Mouse (Mus musculus) stomach, embryonic 15.5 days (tissue): ENCODE results near the gene Mcu. TPM values are rescaled to one million over a fixed set of nuclear protein-coding genes. Genes with fewer than 3 reads are reported as not detected.
A peak's percentile ranks its signal among the peaks of the same experiment; 100 is the strongest.

ENCODE experiments used
- ATAC-seq: fragments of 200-750 bp; cut with Nextera tagmentation; 2 replicates; pipeline ENCODE4 v1.8.0; 2017; ENCODE audit warnings: low read depth, moderate number of reproducible peaks, moderate TSS enrichment; ENCODE audit not compliant: insufficient read depth, low FRiP score
- H3K27ac ChIP-seq: fragments of 300-500 bp; sonication (generic); 2 replicates; pipeline ENCODE4 v1.5.1; 2015; ENCODE audit warnings: mild to moderate bottlenecking, inconsistent platforms
- H3K27me3 ChIP-seq: fragments of 300-500 bp; sonication (generic); replicated peaks from 2 replicates; pipeline ENCODE4 v1.6.1; 2015; ENCODE audit warnings: inconsistent platforms
- H3K36me3 ChIP-seq: fragments of 300-500 bp; sonication (generic); 2 replicates; pipeline ENCODE4 v1.6.1; 2015; ENCODE audit warnings: inconsistent platforms
- H3K4me1 ChIP-seq: fragments of 300-500 bp; sonication (generic); 2 replicates; pipeline ENCODE4 v1.6.1; 2015; ENCODE audit warnings: inconsistent platforms
- H3K4me2 ChIP-seq: fragments of 300-500 bp; sonication (generic); 2 replicates; pipeline ENCODE4 v1.6.1; 2015; ENCODE audit warnings: mild to moderate bottlenecking, inconsistent platforms
- H3K4me3 ChIP-seq: fragments of 300-500 bp; sonication (generic); replicated peaks from 2 replicates; pipeline ENCODE4 v1.5.1; 2015; ENCODE audit warnings: inconsistent platforms
- H3K9ac ChIP-seq: fragments of 300-500 bp; sonication (generic); 2 replicates; pipeline ENCODE4 v1.6.1; 2015; ENCODE audit warnings: inconsistent platforms
- H3K9me3 ChIP-seq: fragments of 300-500 bp; sonication (generic); 2 replicates; pipeline ENCODE4 v1.6.1; 2016; ENCODE audit warnings: inconsistent platforms
- WGBS: fragments of 180-500 bp; shearing (Covaris S2); methylation state at CpG from one replicate; pipeline ENCODE4 v1.1.7; 2015; 5-methylcytosine and 5-hydroxymethylcytosine counted together
- polyA plus RNA-seq: library from polyadenylated mRNA; unstranded; fragments of >200 nt; fragmentation: Nextera tagmentation; extraction: Ambion mirVana; gene quantifications from 2 replicates; pipeline ENCODE4 v1.2.1, GENCODE M21; 2015

Gene Mcu
- polyA plus RNA-seq, 1 experiment from 2014 or later = 55.8 TPM

- Histone ChIP-seq H3K9ac (no peak overlapping the region), H3K4me3 (no peak overlapping the region), H3K4me1 (peaks cover 5% of the 10 kb centered on the region; the same call in 1 of the 2 replicates), H3K9me3 (no peaks in the 10 kb centered on the region), H3K4me2 (no peak overlapping the region), H3K27me3 (no peaks in the 10 kb centered on the region), H3K27ac (no peak overlapping the region), H3K36me3 (no peaks in the 10 kb centered on the region)
- 59% methylated on average over 11 of the region's 11 CpGs for WGBS
- no peak for ATAC-seq
These were observed 11.5 kb downstream of the Mcu start for GRCm38 (mm10) chr10:59604879-59605464.

GRCm38 (mm10) chr10:59603843-59604242 lies 12.6 kb downstream of the Mcu start:
- ATAC-seq = no peak; the same call in 1 of the 2 replicates
- Histone ChIP-seq H3K4me2 (no peak overlapping the region), H3K27me3 (no peaks in the 10 kb centered on the region), H3K36me3 (no peaks in the 10 kb centered on the region), H3K9me3 (no peaks in the 10 kb centered on the region), H3K27ac (no peak overlapping the region), H3K4me3 (no peak overlapping the region), H3K4me1 (peaks cover 5% of the 10 kb centered on the region; the same call in 1 of the 2 replicates), H3K9ac (no peak overlapping the region)
- 62% methylated on average over 5 of the region's 5 CpGs for WGBS

- no peak overlapping the region for H3K9ac ChIP-seq
- no peak for ATAC-seq
- no peak overlapping the region for H3K4me3 ChIP-seq
- H3K4me2 ChIP-seq = 0 out of 2 replicates have a peak overlapping the region, but pooled peaks have one; percentile 0
- no peaks in the 10 kb centered on the region for H3K27me3 ChIP-seq
- no peaks in the 10 kb centered on the region for H3K9me3 ChIP-seq
- H3K4me1 ChIP-seq = peaks cover 5% of the 10 kb centered on the region; the same call in 1 of the 2 replicates
- no peaks in the 10 kb centered on the region for H3K36me3 ChIP-seq
- H3K27ac ChIP-seq = no peak overlapping the region
- WGBS = 52% methylated on average over 14 of the region's 14 CpGs
These were observed 13.6 kb downstream of the Mcu start for GRCm38 (mm10) chr10:59602891-59603290.

GRCm38 (mm10) chr10:59602043-59602442 lies 14.4 kb downstream of the Mcu start:
- no peaks in the 10 kb centered on the region for H3K27me3 ChIP-seq
- H3K27ac ChIP-seq = no peak overlapping the region
- H3K36me3 ChIP-seq = no peaks in the 10 kb centered on the region
- ATAC-seq = no peak
- H3K4me1 ChIP-seq = peaks cover 5% of the 10 kb centered on the region; the same call in 1 of the 2 replicates
- H3K9ac ChIP-seq = no peak overlapping the region
- H3K4me3 ChIP-seq = no peak overlapping the region
- no peaks in the 10 kb centered on the region for H3K9me3 ChIP-seq
- 58% methylated on average over 8 of the region's 8 CpGs for WGBS
- H3K4me2 ChIP-seq = no peak overlapping the region

- no peaks in the 10 kb centered on the region for H3K36me3 ChIP-seq
- H3K4me3 ChIP-seq = no peak overlapping the region
- no peak for ATAC-seq
- no peaks in the 10 kb centered on the region for H3K9me3 ChIP-seq
- no peak overlapping the region for H3K27ac ChIP-seq
- no peak overlapping the region for H3K4me2 ChIP-seq
- no peak overlapping the region for H3K9ac ChIP-seq
- peaks cover 5% of the 10 kb centered on the region; the same call in 1 of the 2 replicates for H3K4me1 ChIP-seq
- 70% methylated on average over 8 of the region's 8 CpGs for WGBS
- no peaks in the 10 kb centered on the region for H3K27me3 ChIP-seq
These were observed 16.0 kb downstream of the Mcu start for GRCm38 (mm10) chr10:59600516-59600915.

GRCm38 (mm10) chr10:59593826-59594570 lies 22.5 kb downstream of the Mcu start:
- Histone ChIP-seq H3K4me1 (no peaks in the 10 kb centered on the region), H3K4me2 (no peak overlapping the region), H3K27me3 (no peaks in the 10 kb centered on the region), H3K4me3 (no peak overlapping the region), H3K36me3 (no peaks in the 10 kb centered on the region), H3K27ac (no peak overlapping the region), H3K9me3 (no peaks in the 10 kb centered on the region), H3K9ac (no peak overlapping the region)
- 78% methylated on average over 13 of the region's 13 CpGs for WGBS
- no peak for ATAC-seq

GRCm38 (mm10) chr10:59590606-59591005 lies 25.9 kb downstream of the Mcu start:
- Histone ChIP-seq H3K4me2 (no peak overlapping the region), H3K27ac (no peak overlapping the region), H3K9ac (no peak overlapping the region), H3K9me3 (no peaks in the 10 kb centered on the region), H3K27me3 (no peaks in the 10 kb centered on the region), H3K4me3 (no peak overlapping the region), H3K4me1 (no peaks in the 10 kb centered on the region), H3K36me3 (no peaks in the 10 kb centered on the region)
- WGBS = 90% methylated on average over 9 of the region's 9 CpGs
- no peak for ATAC-seq

GRCm38 (mm10) chr10:59589856-59590255 lies 26.6 kb downstream of the Mcu start:
- Histone ChIP-seq H3K9ac (no peak overlapping the region), H3K36me3 (no peaks in the 10 kb centered on the region), H3K4me1 (no peaks in the 10 kb centered on the region), H3K9me3 (no peaks in the 10 kb centered on the region), H3K4me3 (no peak overlapping the region), H3K27ac (no peak overlapping the region), H3K27me3 (no peaks in the 10 kb centered on the region), H3K4me2 (no peak overlapping the region)
- no peak for ATAC-seq
- 78% methylated on average over 13 of the region's 13 CpGs for WGBS

GRCm38 (mm10) chr10:59589420-59589819 lies 27.1 kb downstream of the Mcu start:
- Histone ChIP-seq H3K9me3 (no peaks in the 10 kb centered on the region), H3K9ac (no peak overlapping the region), H3K4me3 (no peak overlapping the region), H3K4me1 (no peaks in the 10 kb centered on the region), H3K4me2 (no peak overlapping the region), H3K27me3 (no peaks in the 10 kb centered on the region), H3K27ac (no peak overlapping the region), H3K36me3 (no peaks in the 10 kb centered on the region)
- WGBS = 79% methylated on average over 7 of the region's 7 CpGs
- no peak for ATAC-seq

GRCm38 (mm10) chr10:59588135-59588534 lies 28.4 kb downstream of the Mcu start:
- no peak overlapping the region for H3K4me3 ChIP-seq
- H3K4me1 ChIP-seq = no peaks in the 10 kb centered on the region
- H3K9me3 ChIP-seq = no peaks in the 10 kb centered on the region
- no peak overlapping the region for H3K9ac ChIP-seq
- no peak overlapping the region for H3K27ac ChIP-seq
- H3K36me3 ChIP-seq = no peaks in the 10 kb centered on the region
- no peak for ATAC-seq
- WGBS = 73% methylated on average over 7 of the region's 7 CpGs
- H3K4me2 ChIP-seq = no peak overlapping the region
- H3K27me3 ChIP-seq = no peaks in the 10 kb centered on the region

GRCm38 (mm10) chr10:59586821-59587220 lies 29.7 kb downstream of the Mcu start:
- no peak for ATAC-seq
- 85% methylated on average over 15 of the region's 15 CpGs for WGBS
- no peaks in the 10 kb centered on the region for H3K9me3 ChIP-seq
- H3K4me2 ChIP-seq = no peak overlapping the region
- H3K27me3 ChIP-seq = no peaks in the 10 kb centered on the region
- H3K4me3 ChIP-seq = no peak overlapping the region
- no peaks in the 10 kb centered on the region for H3K4me1 ChIP-seq
- H3K36me3 ChIP-seq = no peaks in the 10 kb centered on the region
- no peak overlapping the region for H3K9ac ChIP-seq
- H3K27ac ChIP-seq = no peak overlapping the region

- no peak overlapping the region for H3K9ac ChIP-seq
- H3K4me1 ChIP-seq = no peaks in the 10 kb centered on the region
- no peaks in the 10 kb centered on the region for H3K36me3 ChIP-seq
- H3K4me3 ChIP-seq = no peak overlapping the region
- H3K27ac ChIP-seq = no peak overlapping the region
- 87% methylated on average over 5 of the region's 5 CpGs for WGBS
- no peaks in the 10 kb centered on the region for H3K9me3 ChIP-seq
- ATAC-seq = no peak
- no peaks in the 10 kb centered on the region for H3K27me3 ChIP-seq
- H3K4me2 ChIP-seq = no peak overlapping the region
These were observed 30.9 kb downstream of the Mcu start for GRCm38 (mm10) chr10:59585621-59586020.
